Mouse (Mus musculus): ENCODE results near the gene Pfpl.

Pfpl gene
- long read RNA-seq, experiment 1 = 0 reads
- long read RNA-seq, experiment 2 = 0 reads

DNA sequence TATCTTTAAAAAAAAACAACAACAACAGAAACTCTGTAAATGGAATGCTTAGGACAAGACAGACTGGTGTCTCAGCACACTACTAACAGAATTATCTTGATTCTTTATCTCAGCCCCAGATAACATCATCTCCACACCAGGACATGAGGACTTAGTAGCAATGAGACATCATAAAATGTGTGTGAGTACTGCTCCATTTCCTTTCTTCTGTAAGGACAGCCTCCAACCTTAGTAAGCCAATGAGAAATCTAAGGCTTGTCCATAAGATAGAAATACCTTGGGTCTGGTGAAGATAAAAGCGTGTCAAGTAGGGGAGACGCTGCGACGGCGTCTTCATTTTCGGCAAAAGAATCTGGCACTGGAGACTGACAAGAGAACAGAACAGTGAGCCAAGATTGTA lies at the start of gene Pfpl:
Gene Pfpl (plus strand): TSS at position 301 of the 400 bp plus-strand sequence.
- intact Hi-C loops (cut with DNase I) = no loop called here

DNA sequence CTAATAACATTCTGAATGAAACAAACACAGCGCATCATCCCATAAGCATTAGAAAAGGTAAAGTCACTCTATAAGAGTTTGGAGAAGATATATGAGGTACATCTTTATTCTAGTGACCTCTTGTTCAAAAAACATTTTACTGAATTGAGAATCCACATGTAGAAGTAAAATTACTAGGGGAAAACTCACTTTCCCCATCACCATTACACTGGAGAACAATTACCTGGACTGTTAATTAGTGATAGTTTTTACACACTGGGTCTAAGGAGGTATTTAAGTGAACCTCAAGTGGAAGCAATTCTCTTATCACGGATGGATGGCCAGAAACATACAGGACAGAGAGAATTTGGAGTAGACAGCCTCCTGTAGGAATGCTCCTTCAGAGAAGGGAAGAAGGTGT lies 40.7 kb upstream of the Pfpl start, which contains the start of gene Olfr1440:
Gene Olfr1440 (plus strand): TSS at position 301 of the 400 bp plus-strand sequence.
- intact Hi-C loops (cut with DNase I) = no loop called here

DNA sequence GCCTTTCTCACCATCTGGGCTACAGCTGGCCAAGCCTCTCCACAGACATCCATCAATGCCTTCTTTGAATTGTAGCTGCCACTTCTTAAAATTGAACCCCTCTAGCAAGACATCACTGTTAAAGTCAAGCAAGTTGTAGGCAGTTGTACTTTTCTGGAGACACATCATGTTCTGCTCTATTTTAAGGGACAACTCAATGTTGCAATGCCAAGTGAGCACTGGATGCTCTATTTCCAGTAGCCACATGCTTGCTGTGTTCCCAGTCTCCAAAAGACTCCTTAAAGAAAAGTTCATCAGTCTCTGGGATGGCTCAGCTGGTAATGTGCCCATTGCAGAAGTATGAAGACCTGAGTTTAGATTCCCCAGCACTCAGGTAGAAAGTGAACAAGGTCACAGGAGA lies 14.0 kb upstream of the Pfpl start:
- intact Hi-C loops (cut with DNase I) = no loop called here

DNA sequence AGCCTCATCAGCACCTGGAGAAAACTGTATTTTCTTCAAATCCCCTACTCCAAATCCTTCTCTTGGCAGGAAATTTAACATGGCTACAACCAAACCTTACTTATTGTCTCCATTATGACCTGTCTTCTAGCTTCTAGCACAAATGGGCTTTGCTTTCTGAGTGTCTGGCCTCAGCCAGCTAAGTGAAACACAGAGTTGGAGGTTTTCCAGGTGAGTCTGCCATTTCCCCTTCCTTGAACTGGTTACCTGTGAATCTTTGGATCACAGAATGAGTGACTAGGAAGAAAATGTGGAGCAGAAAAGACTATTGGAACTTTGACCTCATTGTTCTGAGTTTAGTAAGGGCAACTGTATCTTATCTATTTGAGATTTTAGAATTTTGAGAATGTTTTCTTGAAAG lies 10.3 kb upstream of the Pfpl start, which contains the start of gene Olfr1441:
Gene Olfr1441 (plus strand): TSS at position 73 of the 400 bp plus-strand sequence.
- intact Hi-C loops (cut with DNase I) = no loop called here

GRCm38 (mm10) chr19:12418312-12418711 lies 9.4 kb upstream of the Pfpl start:
- intact Hi-C loops (cut with DNase I) = no loop called here

GRCm38 (mm10) chr19:12420555-12420954 lies 7.2 kb upstream of the Pfpl start:
- intact Hi-C loops (cut with DNase I) = no loop called here

- intact Hi-C loops (cut with DNase I) = no loop called here
These were observed 6.0 kb upstream of the Pfpl start for GRCm38 (mm10) chr19:12421680-12422079.

GRCm38 (mm10) chr19:12427101-12427500 lies 604 bp upstream of the Pfpl start:
- intact Hi-C loops (cut with DNase I) = no loop called here

- intact Hi-C loops (cut with DNase I) = loop anchor here (2.0 to 5.0 kb wide), 4 partner anchors 34 to 301 kb away; no protein-coding TSS in a partner anchor
These were observed 5.3 kb downstream of the Pfpl start for GRCm38 (mm10) chr19:12433033-12433432.

GRCm38 (mm10) chr19:12435011-12435416 lies 7.3 kb downstream of the Pfpl start:
- intact Hi-C loops (cut with DNase I) = no loop called here

- intact Hi-C loops (cut with DNase I) = no loop called here
These were observed 8.2 kb downstream of the Pfpl start for GRCm38 (mm10) chr19:12435750-12436524.

GRCm38 (mm10) chr19:12439581-12439980 lies 11.9 kb downstream of the Pfpl start:
- intact Hi-C loops (cut with DNase I) = no loop called here

GRCm38 (mm10) chr19:12440103-12440725 lies 12.5 kb downstream of the Pfpl start:
- intact Hi-C loops (cut with DNase I) = no loop called here

DNA sequence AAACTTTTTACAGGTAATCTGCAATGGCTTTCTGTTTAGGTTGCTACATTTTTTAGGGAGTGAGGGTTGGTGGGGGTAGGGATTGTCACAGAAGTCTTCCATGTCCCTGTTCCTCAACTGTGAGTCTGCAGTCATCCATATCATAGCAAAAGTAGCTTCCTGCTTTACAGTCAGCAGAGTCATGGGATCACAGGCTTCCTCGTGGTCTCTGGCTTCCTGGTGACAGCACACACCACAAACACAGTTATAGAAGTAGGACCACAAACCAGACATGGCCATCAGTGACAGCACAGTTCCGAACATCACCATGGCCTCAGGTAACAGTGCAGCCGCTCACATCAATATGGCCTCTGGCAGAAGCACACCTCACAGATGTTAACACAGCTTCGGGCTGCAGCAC lies 14.9 kb downstream of the Pfpl start:
- intact Hi-C loops (cut with DNase I) = no loop called here

DNA sequence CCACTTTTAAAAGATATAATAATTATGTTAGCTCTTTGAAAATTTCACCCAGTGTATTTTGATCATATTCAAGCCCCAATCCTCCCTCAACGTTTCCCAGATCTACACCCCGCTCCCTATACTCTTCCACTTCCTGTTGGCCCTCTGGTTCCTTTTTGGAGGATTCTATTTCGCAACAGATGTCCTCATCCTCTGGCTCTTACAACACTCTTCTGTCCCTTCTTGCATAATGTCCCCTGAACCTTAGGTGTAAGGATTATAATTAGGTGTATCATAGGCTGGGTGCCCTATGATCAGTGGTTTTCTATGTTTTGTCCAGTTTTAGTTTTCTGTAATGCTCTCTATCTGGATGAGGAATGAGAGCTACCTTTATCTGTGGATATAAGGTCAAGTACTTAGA lies 17.3 kb downstream of the Pfpl start:
- intact Hi-C loops (cut with DNase I) = no loop called here

DNA sequence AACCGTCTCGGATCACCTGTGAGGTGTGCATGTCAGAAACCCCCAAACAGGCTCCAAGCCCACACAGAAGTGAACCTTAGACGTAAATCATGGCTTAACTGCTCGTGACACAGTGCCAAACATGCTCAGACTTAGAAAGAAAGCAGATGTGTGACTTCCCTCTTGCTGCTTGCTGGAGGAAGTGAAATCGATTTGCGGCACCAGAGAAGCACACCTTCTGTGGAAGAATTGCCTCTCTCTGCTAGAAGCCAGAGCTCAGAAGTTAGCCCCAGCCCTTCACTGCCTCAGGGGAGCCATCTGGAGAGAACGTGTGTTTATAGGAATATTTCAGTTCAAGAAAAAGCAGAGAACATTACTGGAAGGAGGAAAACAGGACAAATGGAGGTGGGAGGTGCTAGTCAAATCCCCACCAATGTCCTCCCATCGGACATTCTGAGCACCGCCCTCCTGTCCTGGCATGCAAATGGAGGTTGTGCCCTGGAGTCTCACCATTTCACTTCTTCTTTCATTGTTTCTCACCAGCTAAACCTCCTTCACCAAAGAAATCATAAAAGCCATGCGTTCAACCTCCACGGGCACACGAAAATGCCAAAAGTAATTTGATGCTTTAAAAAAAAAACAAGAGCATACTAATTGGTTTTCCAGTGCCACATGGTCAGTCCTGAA lies 29.8 kb downstream of the Pfpl start:
- intact Hi-C loops (cut with DNase I) = no loop called here

GRCm38 (mm10) chr19:12459516-12459915 lies 31.8 kb downstream of the Pfpl start:
- intact Hi-C loops (cut with DNase I) = no loop called here

DNA sequence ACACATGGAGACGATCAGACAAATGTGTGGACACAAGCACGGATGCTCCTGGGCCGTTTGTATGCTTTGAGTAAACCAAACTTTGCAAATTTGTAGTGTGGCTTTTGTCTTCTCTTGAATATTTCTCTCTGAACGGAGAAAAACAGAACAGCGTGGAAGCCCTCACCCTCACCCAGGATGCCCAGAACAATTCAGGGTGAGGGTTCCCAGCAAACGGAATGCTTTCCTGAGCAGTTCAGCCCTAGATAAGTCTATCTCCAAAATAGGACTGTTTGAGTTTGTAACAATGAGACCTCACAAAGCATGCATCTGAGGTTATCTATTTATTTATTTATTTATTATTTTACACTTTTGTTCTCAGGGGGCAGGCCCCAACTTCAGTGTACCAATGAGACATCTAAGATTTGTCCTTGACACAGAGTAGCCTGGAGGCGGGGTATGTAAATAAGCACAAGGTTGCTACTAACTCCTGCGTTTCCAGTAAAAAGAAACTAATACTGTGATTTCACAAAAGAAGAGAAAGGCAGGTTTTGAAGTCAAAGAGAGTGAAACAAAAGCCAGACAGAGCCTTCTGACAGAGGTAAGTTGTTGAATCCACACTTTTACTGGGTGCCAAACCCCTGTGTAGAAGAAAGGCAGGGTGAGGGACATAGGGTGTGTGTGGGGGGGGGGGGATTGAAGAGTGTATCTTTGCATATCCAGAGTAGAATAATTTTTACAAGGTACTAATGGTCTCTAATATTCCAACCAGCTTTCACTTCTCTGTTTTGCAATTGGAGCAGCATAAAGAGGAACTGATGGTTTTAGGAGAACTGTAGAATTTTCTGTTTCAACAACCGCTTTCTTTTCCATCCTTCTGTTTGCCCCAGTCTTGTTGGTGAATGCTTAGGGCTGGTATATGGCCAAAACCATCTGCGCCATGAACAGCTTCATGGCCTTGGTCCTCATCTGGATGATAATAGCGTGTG lies 32.9 kb downstream of the Pfpl start, which contains the start of gene Mpeg1:
Gene Mpeg1 (plus strand): TSS at position 498 of the 968 bp plus-strand sequence.
- intact Hi-C loops (cut with DNase I) = no loop called here

- intact Hi-C loops (cut with DNase I) = no loop called here
These were observed 35.4 kb downstream of the Pfpl start for GRCm38 (mm10) chr19:12462851-12463721.

- intact Hi-C loops (cut with DNase I) = no loop called here
These were observed 36.0 kb downstream of the Pfpl start for GRCm38 (mm10) chr19:12463722-12464035.
